Mouse (Mus musculus): ENCODE results near the gene Dnaja3.
A peak's percentile ranks its signal among the peaks of the same experiment; 100 is the strongest.

Dnaja3 gene

DNA sequence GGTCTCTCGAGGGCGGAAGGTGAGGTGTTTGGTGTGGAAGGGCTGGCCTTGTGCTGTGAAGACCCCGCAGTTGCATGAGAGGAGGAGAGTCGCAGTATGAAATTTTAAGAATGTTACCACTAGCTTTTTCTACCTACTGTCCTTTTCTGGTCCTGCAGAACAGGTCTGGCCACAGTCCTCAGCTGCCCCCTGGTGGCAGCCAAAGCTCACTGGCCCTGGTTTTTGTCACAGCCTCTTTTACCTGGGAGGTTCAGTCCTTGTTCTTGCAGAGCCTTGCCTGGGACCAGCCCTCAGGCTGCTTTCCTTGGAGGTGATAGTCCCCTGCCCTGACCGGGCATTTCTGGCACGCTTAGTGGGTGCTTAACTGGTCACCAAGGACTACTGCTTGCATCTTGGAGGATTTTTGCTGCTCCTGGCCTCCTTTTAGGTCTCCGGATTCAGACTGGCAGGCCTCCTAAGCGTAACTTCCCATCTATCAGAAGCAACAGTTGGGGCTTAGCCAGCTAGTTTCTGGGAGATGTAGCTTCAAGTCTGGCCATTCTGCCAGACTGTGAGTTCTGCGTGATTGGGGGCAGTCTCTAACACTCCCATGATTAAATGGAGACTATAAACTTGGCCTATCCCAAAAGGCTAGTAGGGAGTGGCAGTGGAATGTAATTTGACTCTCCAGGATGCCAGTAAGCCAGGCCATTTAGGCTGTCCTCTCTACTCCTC, 31.8 kb upstream of the Dnaja3 start:
- peak; percentile 90 for DNase-seq

DNA sequence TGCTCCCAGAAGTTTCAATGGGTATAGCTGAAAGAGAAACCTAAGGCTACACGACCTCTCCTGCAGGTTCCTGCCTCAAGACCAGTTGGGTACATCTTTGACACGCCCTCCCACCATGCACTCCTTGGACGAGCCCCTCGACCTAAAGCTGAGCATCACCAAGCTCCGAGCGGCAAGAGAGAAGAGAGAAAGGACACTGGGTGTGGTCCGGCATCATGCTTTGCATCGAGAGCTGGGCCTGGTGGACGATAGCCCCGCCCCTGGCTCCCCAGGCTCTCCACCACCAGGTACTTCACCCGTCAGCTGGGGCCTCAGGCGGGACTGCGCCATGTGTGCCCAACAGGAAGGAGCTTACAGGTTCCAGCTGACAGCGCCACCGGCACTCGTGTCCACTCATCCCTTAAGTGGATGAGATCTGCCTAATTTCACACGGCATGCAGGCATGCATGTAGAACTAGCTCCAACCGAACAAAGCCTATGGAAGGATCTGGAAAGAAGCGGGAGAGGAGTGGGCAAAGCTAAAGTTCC, 31.2 kb upstream of the Dnaja3 start:
- peak; percentile 57 for DNase-seq

GRCm38 (mm10) chr16:4611193-4611592, 28.6 kb upstream of the Dnaja3 start:
- DNase-seq = no peak

- DNase-seq = no peak
These were observed 28.1 kb upstream of the Dnaja3 start for GRCm38 (mm10) chr16:4611676-4612075.

GRCm38 (mm10) chr16:4613736-4614135, 26.1 kb upstream of the Dnaja3 start:
- no peak for DNase-seq

DNA sequence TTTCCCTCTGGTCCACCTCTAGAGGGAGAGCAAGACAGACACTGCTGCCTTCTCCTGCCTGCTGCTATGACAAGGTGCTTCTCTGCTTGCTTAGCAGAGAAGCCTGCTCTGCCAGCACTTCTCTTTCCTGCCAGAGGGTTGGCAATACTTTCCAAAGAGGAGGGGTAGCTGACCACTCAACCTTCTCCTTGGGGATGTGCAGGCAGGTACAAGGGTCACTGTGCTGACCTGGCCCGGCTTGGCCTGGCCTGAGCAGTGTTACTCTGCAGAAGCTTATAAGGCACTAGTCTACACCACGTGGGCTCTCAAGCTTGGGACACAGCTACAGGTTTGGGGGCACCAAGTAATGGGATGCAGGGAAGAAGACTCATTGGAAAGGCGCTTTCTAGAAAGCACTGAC, 25.1 kb upstream of the Dnaja3 start:
- peak; percentile 83 for DNase-seq

DNA sequence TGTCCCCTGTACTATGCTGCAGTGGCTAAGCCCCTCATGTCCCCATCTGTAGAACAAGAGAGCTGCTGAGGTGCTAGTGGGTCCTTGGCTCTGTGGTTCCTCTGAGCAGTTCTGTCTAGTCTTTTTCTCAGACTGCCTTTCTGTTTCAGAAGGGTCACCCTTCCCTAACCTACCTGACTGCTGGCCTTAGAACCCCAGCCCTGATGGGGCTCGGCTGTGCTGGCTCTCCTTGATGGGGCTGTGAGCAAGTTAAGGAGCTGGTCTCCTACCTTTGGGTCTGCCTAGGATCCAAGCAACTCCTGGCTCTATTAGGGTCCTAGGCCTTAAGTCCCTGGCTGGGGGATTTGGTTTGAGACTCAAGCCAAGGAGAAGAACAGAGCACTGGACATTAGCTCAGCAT, 24.5 kb upstream of the Dnaja3 start:
- no peak for DNase-seq

- no peak for DNase-seq
These were observed 23.0 kb upstream of the Dnaja3 start for GRCm38 (mm10) chr16:4616829-4617228.

DNA sequence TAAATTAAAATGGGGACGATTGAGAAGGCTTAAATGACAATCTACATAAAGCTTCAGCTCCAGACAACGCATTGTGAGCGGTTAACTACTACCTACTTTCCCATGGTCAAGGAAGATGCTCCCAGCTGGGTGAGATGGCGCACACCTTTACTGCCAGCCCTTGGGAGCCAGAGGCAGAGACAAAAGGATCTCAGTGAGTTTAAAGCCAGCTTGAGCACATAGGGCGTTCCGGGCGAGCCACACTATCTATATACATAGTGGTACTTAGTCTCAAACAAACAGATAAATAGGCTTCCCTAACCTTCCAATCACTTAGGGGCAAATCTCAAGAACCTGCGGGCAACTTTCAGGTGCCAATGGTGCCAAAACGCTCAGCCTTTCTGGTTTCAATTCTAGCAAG, 15.7 kb upstream of the Dnaja3 start:
- no peak for DNase-seq

GRCm38 (mm10) chr16:4624481-4625110, 15.2 kb upstream of the Dnaja3 start, which contains the start of gene Pam16:
Gene Pam16, minus strand, starts transcription at chr16:4624988.
- peak; percentile 96 for DNase-seq

- DNase-seq = no peak
These were observed 12.7 kb upstream of the Dnaja3 start for GRCm38 (mm10) chr16:4627105-4627504.

GRCm38 (mm10) chr16:4628898-4629419, 10.8 kb upstream of the Dnaja3 start:
- no peak for DNase-seq

- DNase-seq = peak; percentile 87
These were observed 9.8 kb upstream of the Dnaja3 start for GRCm38 (mm10) chr16:4629950-4630349.

DNA sequence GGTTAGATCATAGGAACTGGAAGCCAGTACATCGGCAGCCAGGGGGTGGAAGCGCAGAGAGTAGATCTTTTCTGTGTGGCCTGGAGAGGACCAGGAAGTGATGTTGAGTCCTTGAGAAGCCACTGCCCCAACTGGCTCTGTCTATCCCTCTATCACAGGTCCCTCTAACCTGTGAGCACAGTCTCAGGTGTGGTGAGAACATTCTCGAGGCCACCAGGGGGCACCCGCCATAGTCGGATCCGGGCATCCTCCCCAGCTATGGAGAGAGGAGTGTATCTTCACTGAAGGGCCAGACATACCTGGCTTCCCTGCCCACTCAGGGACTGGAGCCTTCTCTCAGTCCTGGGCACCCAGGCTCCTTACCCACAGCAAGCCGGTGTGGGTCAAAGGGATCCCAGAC, 7.7 kb upstream of the Dnaja3 start:
- DNase-seq = peak; percentile 70

DNA sequence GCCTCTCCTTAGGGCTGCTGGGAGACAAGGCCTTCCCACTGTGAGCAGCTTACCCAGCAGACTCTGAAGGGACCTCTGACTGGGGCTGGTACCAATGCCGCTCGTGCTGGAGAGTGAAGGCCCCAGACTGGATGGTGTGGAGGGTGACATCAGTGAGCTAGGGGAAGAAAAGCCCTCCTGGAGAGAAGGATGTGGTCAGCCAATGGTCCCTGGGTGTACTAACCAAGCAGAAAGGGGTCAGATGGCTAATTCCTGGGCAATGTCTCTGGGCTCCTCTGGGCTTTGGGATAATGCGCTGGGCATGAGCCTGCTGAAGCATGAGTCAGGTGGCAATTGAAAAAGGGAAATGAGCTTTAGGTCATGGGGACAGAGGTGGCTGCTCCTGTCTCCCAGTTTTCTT, 6.1 kb upstream of the Dnaja3 start:
- DNase-seq = no peak

GRCm38 (mm10) chr16:4634681-4635080, 5.1 kb upstream of the Dnaja3 start:
- DNase-seq = no peak

DNA sequence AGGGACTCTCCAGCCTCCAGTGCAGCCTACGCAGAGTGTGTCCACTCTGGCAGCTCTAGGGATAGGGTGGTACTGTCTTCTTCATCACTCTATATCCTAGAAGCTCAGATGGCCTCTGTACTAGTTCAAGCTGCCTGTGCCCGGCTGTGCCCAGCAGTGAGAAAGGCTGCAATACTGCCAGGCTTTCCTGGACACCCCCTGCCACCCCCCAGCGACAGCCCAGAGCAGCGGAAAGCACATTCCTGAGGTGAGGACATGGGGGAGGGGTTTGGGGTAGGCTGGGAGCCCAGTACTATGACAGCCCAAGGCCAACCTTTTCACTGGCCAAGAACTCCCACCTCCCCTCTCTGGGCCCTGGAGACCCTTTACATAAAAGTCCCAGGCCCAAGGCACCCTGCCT, 4.0 kb upstream of the Dnaja3 start:
- peak; percentile 52 for DNase-seq

GRCm38 (mm10) chr16:4638891-4639390, 848 bp upstream of the Dnaja3 start:
- DNase-seq = no peak

GRCm38 (mm10) chr16:4640267-4641005, 647 bp downstream of the Dnaja3 start:
- DNase-seq = peak; percentile 87

DNA sequence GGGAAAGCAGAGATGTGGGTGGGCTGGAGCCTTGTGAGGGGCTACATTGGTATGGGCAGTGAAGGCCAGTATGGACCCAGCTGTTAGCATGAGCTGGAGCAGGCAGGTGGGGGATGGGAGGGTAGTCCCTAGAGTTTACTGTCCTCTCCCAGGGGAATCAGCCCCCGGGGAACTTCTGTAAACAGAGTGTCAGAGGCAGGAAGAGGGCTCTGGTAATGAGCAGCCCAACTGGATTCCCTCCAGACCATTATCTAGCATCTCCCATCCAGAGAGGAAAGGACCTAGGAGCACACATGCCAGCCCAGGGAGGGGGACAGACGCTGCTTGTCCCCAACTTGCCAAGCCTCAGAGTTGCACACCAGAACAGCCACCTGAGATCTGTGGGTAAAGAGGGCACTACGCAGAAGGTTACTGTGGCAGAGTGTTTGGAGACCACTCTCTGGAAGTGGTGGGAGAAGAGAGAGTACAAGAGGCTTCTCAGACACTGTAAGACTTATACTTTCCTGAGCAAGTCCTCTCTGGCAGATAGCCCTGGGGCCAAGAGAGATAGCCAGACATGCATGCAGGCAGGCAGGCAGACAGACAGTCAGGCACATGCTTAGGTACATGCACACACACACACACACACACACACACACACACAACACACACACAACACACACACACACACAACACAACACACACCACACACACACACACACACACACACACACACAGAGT, 1.5 kb downstream of the Dnaja3 start:
- DNase-seq = peak; percentile 57

- peak; percentile 74 for DNase-seq
These were observed 2.4 kb downstream of the Dnaja3 start for GRCm38 (mm10) chr16:4642190-4642589.

GRCm38 (mm10) chr16:4642937-4643336, 3.1 kb downstream of the Dnaja3 start:
- DNase-seq = no peak
